Mouse (Mus musculus) heart, embryonic 13.5 days (tissue): ENCODE data around the gene Coq10a. TPM values are rescaled to one million over a fixed set of nuclear protein-coding genes. Genes with fewer than 3 reads are reported as not detected.

Experiments used
- ATAC-seq: fragments of 200-750 bp; cut with Nextera tagmentation; 2 replicates; pipeline ENCODE4 v1.8.0; 2017; ENCODE audit warnings: moderate TSS enrichment; ENCODE audit not compliant: insufficient number of reproducible peaks, low FRiP score, low TSS enrichment; ENCODE audit errors: extremely low read depth
- H3K27ac ChIP-seq: fragments of 300-500 bp; sonication (generic); replicated peaks from 2 replicates; pipeline ENCODE4 v1.5.1; 2015; ENCODE audit warnings: moderate library complexity, mild to moderate bottlenecking, inconsistent platforms
- H3K27me3 ChIP-seq: fragments of 300-500 bp; sonication (generic); replicated peaks from 2 replicates; pipeline ENCODE4 v1.6.1; 2015; ENCODE audit warnings: mild to moderate bottlenecking, inconsistent platforms
- H3K36me3 ChIP-seq: fragments of 300-500 bp; sonication (generic); 2 replicates; pipeline ENCODE4 v1.6.1; 2015; ENCODE audit warnings: mild to moderate bottlenecking, inconsistent platforms
- H3K4me1 ChIP-seq: fragments of 300-500 bp; sonication (generic); 2 replicates; pipeline ENCODE4 v1.6.1; 2015; ENCODE audit warnings: inconsistent platforms
- H3K4me2 ChIP-seq: fragments of 300-500 bp; sonication (generic); 2 replicates; pipeline ENCODE4 v1.6.1; 2015; ENCODE audit warnings: inconsistent platforms, mild to moderate bottlenecking, moderate library complexity
- H3K4me3 ChIP-seq: fragments of 300-500 bp; sonication (generic); 2 replicates; pipeline ENCODE4 v1.5.1; 2015; ENCODE audit warnings: moderate library complexity, mild to moderate bottlenecking, inconsistent platforms
- H3K9ac ChIP-seq: fragments of 300-500 bp; sonication (generic); 2 replicates; pipeline ENCODE4 v1.6.1; 2015; ENCODE audit warnings: inconsistent platforms, mild to moderate bottlenecking, moderate library complexity
- H3K9me3 ChIP-seq: fragments of 300-500 bp; sonication (generic); 2 replicates; pipeline ENCODE4 v1.6.1; 2016; ENCODE audit warnings: inconsistent platforms
- WGBS: fragments of 180-500 bp; shearing (Covaris S2); methylation state at CpG from one replicate; pipeline ENCODE4 v1.1.7; 2015; ENCODE audit warnings: mixed read lengths; 5-methylcytosine and 5-hydroxymethylcytosine counted together
- polyA plus RNA-seq: library from polyadenylated mRNA; unstranded; fragments of >200 nt; fragmentation: Nextera tagmentation; extraction: Ambion mirVana; gene quantifications from 2 replicates; pipeline ENCODE4 v1.2.1, GENCODE M21; 2015

The Coq10a gene
- polyA plus RNA-seq, 1 experiment from 2014 or later: 11.8 TPM

DNA sequence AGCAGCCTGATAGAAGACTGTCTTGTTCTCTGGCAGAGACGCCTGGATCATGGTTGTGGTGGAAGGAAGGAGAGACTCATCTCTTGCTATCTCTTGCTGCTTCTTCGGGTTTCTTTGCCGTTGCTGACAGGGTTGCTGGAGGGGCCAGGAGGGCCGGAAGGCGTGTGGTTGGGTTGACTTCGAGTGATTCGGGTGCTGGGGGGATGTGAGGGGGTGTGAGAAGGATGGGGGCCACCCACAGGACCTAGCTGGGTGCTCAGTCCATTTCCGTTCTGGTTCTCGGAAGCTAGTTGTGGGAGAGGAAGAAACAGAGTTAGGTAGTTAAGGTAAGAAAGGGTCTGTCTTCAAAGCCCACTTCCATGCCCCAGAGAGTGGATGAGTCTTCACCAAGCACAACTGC lies 32.8 kb upstream of the Coq10a start:
- WGBS: 65% methylated on average over 9 of the region's 9 CpGs
- ATAC-seq: no peak
- Histone ChIP-seq H3K4me1 (0 out of 2 replicates have a peak, but pooled peaks cover 3% of the 10 kb centered on the region), H3K27me3 (no peaks in the 10 kb centered on the region), H3K36me3 (peaks cover 18% of the 10 kb centered on the region), H3K4me2 (no peak overlapping the region), H3K4me3 (no peak overlapping the region), H3K9ac (no peak overlapping the region), H3K9me3 (no peaks in the 10 kb centered on the region), H3K27ac (no peak overlapping the region)

DNA sequence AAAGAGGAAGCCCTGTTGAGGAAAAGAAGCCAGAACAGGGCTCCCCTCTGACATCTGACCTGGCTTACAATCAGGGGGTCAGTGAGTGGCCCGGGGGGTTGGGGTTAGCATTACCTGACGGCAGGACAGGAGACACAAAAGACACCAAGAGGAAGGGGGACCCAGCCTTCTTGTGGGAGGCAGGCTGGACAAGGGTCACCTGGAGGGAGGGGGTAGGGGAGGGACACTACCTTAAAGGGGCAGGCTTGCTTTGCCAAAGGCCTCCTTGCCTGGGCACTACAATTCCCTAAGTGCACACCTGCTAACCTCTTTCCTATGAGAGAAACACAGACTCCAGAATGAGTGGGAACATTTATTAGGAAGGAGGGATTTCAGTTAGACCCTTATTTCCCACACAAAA lies 32.3 kb upstream of the Coq10a start, which contains the start of gene Slc39a5:
Slc39a5 (minus strand) TSS at position 174 of the 400 bp plus-strand sequence.
- Histone ChIP-seq H3K27me3 (no peaks in the 10 kb centered on the region), H3K9me3 (no peaks in the 10 kb centered on the region), H3K9ac (no peak within 1 kb of the TSS), H3K27ac (no peak within 1 kb of the TSS), H3K4me2 (no peak within 1 kb of the TSS), H3K4me3 (no peak within 1 kb of the TSS), H3K36me3 (peaks cover 16% of the 10 kb centered on the region), H3K4me1 (peaks cover 4% of the 10 kb centered on the region; the same call in 1 of the 2 replicates)
- 53% methylated on average over 2 of the region's 2 CpGs for WGBS
- ATAC-seq: no peak

DNA sequence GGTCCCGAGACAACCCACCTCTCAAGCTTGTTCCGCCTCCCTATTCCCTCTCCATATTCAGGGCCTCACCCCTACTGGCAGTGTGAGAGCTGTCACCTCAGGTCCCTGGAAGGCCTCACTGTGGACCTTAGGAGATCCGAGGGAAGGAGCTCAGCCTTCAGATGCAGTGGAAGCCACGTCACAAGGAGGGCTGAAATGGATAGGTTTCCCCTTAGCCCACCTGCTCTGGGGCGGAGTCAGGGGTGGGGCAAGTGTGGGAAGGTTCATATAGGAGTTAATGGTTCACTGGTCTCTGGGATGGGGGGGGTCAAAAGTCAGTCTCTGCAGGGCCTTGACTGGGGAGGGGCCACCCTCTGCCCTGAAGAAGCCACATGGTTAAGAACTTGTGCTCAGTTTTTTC lies 31.5 kb upstream of the Coq10a start:
- Histone ChIP-seq H3K4me3 (no peak overlapping the region), H3K27me3 (no peaks in the 10 kb centered on the region), H3K36me3 (peaks cover 16% of the 10 kb centered on the region), H3K4me1 (peaks cover 6% of the 10 kb centered on the region; the same call in 1 of the 2 replicates), H3K9ac (no peak overlapping the region), H3K9me3 (no peaks in the 10 kb centered on the region), H3K27ac (no peak overlapping the region), H3K4me2 (no peak overlapping the region)
- 40% methylated on average over 5 of the region's 5 CpGs for WGBS
- no peak for ATAC-seq

DNA sequence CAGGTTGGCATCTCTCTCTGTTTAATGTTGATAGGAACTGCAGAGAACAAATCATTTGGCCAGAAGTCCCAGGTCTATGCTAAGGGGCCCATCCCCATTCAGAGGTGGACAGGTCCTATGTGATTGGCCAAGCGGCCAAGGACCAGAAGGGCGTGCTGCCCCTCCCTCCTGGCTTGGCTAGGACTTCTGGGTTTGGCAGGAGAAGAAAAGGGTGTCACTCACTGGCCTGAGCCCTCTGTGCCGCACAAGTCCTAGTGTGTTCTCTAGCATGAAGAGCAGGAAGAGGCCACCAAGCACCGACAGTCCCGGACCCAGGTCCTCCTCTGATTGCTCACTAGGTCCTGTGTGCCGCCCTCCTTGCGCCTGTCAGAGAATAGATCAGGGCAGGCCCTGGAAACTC lies 28.7 kb upstream of the Coq10a start:
- peaks cover 39% of the 10 kb centered on the region for H3K36me3 ChIP-seq
- WGBS: 58% methylated on average over 7 of the region's 7 CpGs

DNA sequence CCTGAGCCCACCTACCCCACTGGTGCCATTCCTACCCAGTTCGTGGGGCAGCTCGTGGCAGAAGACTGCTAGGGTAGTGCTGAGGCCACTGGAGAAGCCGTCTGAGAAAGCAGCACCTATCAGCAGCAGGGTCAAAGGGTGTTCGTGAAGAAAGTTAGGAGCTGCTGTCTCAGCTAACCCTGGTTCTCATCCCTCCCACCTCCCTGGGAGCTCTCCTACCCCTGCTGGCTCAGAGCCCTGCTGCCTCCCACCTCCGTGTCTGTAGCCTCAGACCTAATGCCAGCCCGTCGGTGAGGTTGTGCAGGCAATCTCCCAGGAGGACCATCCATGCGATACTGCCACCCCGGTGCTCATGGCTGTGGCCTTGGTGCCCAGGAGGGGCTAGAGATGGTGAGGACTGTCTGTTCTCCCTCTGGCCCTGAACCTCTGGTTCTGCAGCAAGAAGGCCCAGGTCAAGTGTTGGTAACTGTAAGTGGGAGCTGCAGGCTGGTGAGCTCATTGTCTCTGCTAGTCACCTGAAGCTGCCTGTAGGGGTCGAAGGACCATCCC lies 28.0 kb upstream of the Coq10a start:
- Histone ChIP-seq H3K27ac (no peak overlapping the region), H3K9me3 (no peaks in the 10 kb centered on the region), H3K27me3 (no peaks in the 10 kb centered on the region), H3K9ac (no peak overlapping the region), H3K4me1 (peaks cover 10% of the 10 kb centered on the region), H3K4me3 (no peak overlapping the region), H3K4me2 (no peak overlapping the region), H3K36me3 (peaks cover 45% of the 10 kb centered on the region)
- no peak for ATAC-seq
- 54% methylated on average over 10 of the region's 10 CpGs for WGBS

More for the DNA sequence above, 28.7 kb upstream of the Coq10a start:
- no peak overlapping the region for H3K4me3 ChIP-seq
- H3K27ac ChIP-seq: no peak overlapping the region
- no peak overlapping the region for H3K4me2 ChIP-seq
- peaks cover 6% of the 10 kb centered on the region; the same call in 1 of the 2 replicates for H3K4me1 ChIP-seq
- ATAC-seq: no peak
- H3K9me3 ChIP-seq: no peaks in the 10 kb centered on the region
- H3K9ac ChIP-seq: no peak overlapping the region
- H3K27me3 ChIP-seq: no peaks in the 10 kb centered on the region

DNA sequence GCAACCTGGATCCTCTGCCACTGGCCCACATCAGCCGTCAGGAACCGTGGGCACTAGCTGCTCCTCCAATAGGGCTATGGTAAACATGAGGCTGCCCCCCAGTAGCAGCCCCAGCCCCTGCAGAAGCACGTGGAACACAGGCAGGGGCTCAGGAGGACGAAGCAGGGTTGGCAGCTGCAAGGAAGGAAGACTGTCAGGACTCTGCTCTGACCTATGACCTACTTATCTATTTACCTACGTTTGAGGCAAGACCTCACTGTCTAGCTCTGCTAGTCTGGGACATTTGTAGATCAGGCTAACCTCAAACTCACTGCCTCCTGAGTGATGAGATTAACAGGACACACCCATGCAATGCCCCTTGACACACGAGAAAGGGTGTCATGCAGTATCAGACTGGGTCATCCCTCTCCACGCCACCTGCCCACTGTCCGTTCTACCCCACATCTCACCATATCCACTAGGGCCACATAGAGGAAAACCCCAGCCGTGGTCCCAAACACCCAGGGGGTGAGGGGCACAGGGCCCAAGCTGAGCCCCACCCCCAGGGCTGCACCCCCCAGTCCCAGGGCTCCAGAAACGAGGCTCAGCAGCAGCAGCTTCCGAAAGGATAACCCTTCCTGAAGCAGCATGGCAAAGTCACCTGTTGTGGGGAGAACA lies 27.3 kb upstream of the Coq10a start:
- Histone ChIP-seq H3K9ac (no peak overlapping the region), H3K9me3 (no peaks in the 10 kb centered on the region), H3K4me3 (no peak overlapping the region), H3K27ac (no peak overlapping the region), H3K36me3 (peaks cover 52% of the 10 kb centered on the region), H3K27me3 (no peaks in the 10 kb centered on the region), H3K4me1 (peaks cover 16% of the 10 kb centered on the region), H3K4me2 (no peak overlapping the region)
- no peak for ATAC-seq
- 46% methylated on average over 11 of the region's 11 CpGs for WGBS

DNA sequence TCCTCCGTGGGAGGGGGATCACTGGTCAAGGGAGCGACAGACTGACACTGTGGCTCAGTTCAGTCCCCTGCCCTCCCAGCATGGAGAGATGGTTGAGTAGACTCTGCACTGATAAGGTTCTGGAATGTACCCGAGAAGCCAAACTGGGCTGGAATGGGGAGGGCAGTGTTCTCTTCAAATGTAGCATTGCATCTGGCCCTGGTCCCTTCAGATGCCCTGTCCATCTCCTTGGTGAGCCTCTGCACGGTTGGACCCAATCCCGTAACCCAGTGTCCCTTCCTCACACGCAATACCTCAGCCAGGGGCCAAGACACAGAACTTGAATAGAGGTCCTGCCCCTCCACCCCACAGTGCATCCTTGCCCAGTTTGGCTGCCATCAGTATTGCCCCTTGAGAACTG lies 23.1 kb upstream of the Coq10a start:
- 0 out of 2 replicates have a peak overlapping the region, but pooled peaks have one; percentile 11 for H3K9ac ChIP-seq
- peaks cover 24% of the 10 kb centered on the region for H3K4me1 ChIP-seq
- no peak for ATAC-seq
- no peak overlapping the region for H3K4me3 ChIP-seq
- 51% methylated on average over 6 of the region's 6 CpGs for WGBS
- no peak overlapping the region for H3K27ac ChIP-seq
- no peaks in the 10 kb centered on the region for H3K27me3 ChIP-seq
- H3K36me3 ChIP-seq: peaks cover 95% of the 10 kb centered on the region
- H3K9me3 ChIP-seq: no peaks in the 10 kb centered on the region
- H3K4me2 ChIP-seq: no peak overlapping the region

DNA sequence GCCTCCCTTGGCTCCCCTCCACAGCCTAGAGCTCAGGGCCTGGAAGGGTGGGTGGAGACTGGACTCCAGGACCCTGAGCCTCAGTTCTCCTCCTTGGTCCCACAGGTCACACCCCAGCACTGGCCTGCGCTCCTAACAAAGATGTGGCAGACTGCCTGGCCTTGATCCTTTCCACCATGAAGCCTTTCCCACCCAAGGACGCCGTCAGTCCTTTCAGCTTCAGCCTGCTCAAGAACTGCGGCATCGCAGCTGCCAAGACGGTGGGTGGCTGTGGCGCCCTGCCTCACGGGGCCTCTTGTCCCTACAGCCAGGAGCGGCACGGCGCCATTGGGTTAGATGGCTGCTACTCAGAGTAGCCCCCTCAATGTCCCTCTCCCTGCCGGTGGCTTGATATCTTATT lies 21.6 kb upstream of the Coq10a start:
- Histone ChIP-seq H3K4me1 (peaks cover 20% of the 10 kb centered on the region), H3K4me3 (no peak overlapping the region), H3K36me3 (peaks cover 99% of the 10 kb centered on the region), H3K9me3 (no peaks in the 10 kb centered on the region), H3K27ac (no peak overlapping the region), H3K27me3 (no peaks in the 10 kb centered on the region), H3K9ac (no peak overlapping the region), H3K4me2 (no peak overlapping the region)
- no peak; the same call in 1 of the 2 replicates for ATAC-seq
- WGBS: 89% methylated on average over 12 of the region's 12 CpGs

DNA sequence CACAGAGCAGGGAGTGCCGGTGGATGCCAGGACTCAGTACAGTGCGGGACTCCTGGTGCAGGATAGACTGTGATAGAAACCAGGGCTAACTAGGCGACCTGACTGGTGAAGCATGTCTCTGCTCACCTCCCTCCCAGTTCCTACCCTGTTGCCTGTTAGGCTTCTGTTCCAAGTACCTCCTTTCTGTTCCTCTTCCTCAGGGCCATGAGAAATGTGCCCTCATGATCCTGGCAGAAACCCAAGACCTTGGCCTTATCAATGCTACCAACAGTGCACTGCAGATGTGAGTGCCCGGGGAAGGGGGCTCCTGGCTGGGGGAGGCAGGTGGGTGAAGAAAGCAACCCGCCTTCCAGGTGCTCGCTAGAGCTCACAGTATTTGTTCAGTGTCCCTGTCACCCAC lies 20.8 kb upstream of the Coq10a start:
- H3K4me2 ChIP-seq: no peak overlapping the region
- H3K27me3 ChIP-seq: no peaks in the 10 kb centered on the region
- no peak overlapping the region for H3K4me3 ChIP-seq
- H3K9ac ChIP-seq: 0 out of 2 replicates have a peak overlapping the region, but pooled peaks have one; percentile 2
- WGBS: 65% methylated on average over 6 of the region's 6 CpGs
- peaks cover 100% of the 10 kb centered on the region for H3K36me3 ChIP-seq
- no peak overlapping the region for H3K27ac ChIP-seq
- H3K9me3 ChIP-seq: no peaks in the 10 kb centered on the region
- no peak for ATAC-seq
- peaks cover 20% of the 10 kb centered on the region for H3K4me1 ChIP-seq

DNA sequence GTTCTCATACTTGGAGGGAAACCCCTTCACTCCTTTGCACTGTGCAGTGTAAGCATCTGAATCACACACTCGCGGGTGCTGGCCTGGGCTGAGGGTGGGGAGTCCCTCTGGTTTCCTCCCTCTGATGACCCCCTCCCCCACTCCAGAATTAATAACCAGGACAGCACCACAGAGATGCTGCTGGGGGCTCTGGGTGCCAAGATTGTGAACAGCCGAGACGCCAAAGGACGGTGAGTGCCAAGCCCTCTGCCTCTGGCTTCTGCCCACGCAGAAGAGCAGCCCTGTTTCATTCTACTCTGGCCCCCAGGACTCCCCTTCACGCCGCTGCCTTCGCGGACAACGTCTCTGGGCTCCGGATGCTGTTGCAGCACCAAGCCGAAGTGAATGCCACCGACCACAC lies 20.1 kb upstream of the Coq10a start:
- Histone ChIP-seq H3K27me3 (no peaks in the 10 kb centered on the region), H3K4me2 (no peak overlapping the region), H3K9me3 (no peaks in the 10 kb centered on the region), H3K4me3 (no peak overlapping the region), H3K27ac (no peak overlapping the region), H3K9ac (no peak overlapping the region), H3K36me3 (peaks cover 100% of the 10 kb centered on the region), H3K4me1 (peaks cover 20% of the 10 kb centered on the region)
- no peak for ATAC-seq
- 91% methylated on average over 14 of the region's 14 CpGs for WGBS

DNA sequence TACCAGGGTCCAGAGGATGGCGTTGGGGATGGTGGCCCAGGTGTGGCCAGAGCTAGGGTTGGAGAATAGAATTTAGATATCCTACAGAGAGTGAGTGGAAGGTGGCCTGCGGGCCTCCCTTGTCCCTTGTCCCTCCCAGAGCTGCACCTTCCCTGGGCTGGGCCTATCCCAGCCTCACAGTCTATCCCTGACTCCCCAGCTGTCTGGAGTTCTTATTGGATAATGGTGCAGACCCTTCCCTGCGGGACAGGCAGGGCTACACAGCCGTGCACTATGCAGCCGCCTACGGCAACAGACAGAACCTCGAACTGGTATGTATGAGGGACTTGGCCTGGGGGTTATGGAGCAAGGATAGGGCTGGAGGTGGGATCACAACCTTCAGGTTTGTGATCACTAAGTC lies 17.1 kb upstream of the Coq10a start:
- peaks cover 7% of the 10 kb centered on the region for H3K4me1 ChIP-seq
- no peaks in the 10 kb centered on the region for H3K9me3 ChIP-seq
- H3K4me2 ChIP-seq: no peak overlapping the region
- H3K4me3 ChIP-seq: no peak overlapping the region
- 84% methylated on average over 7 of the region's 7 CpGs for WGBS
- H3K36me3 ChIP-seq: peaks cover 100% of the 10 kb centered on the region
- no peak overlapping the region for H3K9ac ChIP-seq
- no peak overlapping the region for H3K27ac ChIP-seq
- ATAC-seq: no peak
- no peaks in the 10 kb centered on the region for H3K27me3 ChIP-seq

DNA sequence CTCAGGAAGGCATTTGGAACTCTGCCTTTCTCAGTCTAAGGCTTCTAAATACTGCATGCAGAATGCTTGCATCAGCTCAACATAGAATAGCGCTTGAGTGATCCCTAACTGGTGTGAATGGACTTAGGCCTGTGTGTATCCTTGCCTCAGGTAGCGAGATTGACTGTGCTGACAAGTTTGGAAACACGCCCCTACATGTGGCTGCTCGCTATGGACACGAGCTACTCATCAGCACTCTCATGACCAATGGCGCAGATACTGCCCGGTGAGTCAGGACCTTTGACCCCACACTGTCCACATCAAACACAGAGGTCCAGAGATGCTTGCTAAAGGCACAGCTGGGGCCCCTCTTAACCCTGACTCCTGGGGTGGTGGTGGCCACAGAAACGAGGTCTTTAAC lies 13.7 kb upstream of the Coq10a start:
- Histone ChIP-seq H3K27me3 (no peaks in the 10 kb centered on the region), H3K9me3 (no peaks in the 10 kb centered on the region), H3K27ac (no peak overlapping the region), H3K4me1 (peaks cover 20% of the 10 kb centered on the region), H3K9ac (no peak overlapping the region), H3K36me3 (peaks cover 93% of the 10 kb centered on the region), H3K4me3 (no peak overlapping the region), H3K4me2 (no peak overlapping the region)
- WGBS: 87% methylated on average over 8 of the region's 8 CpGs
- ATAC-seq: no peak
